11 mouse cellular contexts compared by ENCODE assay signal in the genomic region with DNA sequence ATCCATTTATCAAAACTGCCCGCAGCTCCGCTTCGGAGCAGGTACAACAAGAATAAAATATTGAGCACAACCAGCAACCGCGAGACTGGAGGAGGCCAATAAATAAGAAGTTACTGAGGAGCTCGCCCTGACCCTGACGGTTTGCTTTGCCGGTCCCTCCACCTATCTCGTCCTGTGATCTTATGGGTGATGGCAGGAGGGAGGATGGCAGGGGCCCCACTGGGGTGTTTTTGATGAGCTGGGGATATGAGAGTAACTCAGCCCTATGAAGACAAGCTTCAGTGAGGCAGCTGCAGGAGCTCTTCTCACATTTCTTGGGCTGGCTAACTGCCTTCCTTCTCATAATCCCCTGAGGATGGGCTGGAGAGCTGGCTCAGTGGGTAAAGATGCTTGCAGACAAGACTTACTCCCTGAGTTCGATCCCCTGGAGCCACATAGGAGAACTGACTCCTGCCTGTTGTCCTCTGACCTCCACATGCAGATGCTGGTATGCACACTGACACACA.
A peak's percentile ranks its signal among the peaks of the same experiment; 100 is the strongest.
DNase-seq lines count a peak whose midpoint lies in the region; ATAC-seq lines count a peak whose summit lies in the region.
"Had no signal": no experiment of that assay in that cellular context is flagged by ENCODE, and none has a peak within 500 bp of the region (broad histone marks: within the 10 kb centered on the region; RNA-seq: fewer than 3 reads in every experiment).

No protein-coding gene starts in this region.

- H3K4me2 ChIP-seq in forebrain, embryonic 14.5 days (ENCODE audit: low read length): no peak overlapping the region
- H3K4me2 ChIP-seq in kidney, embryonic 15.5 days: peak overlapping the region; percentile 34
- H3K4me2 ChIP-seq in stomach, embryonic 16.5 days (ENCODE audit: low read depth, low read length): peak overlapping the region; percentile 35; the same call in 1 of the 2 replicates

- no peak for ATAC-seq in forebrain, embryonic 14.5 days
- no peak for ATAC-seq in kidney, embryonic 15.5 days (replicated peaks; ENCODE audit: low FRiP score)
- ATAC-seq in stomach, embryonic 16.5 days (ENCODE audit: insufficient read depth, low FRiP score): no peak

- H3K4me3 ChIP-seq in forebrain, embryonic 14.5 days (ENCODE audit: low read depth, low read length): no peak overlapping the region
- no peak overlapping the region for H3K4me3 ChIP-seq in forebrain, embryonic 10.5 days
- no peak overlapping the region for H3K4me3 ChIP-seq in kidney, embryonic 15.5 days (replicated peaks)
- no peak overlapping the region for H3K4me3 ChIP-seq in stomach, embryonic 16.5 days (replicated peaks; ENCODE audit: low read length)
- H3K4me3 ChIP-seq: erythroblast, embryonic 14.5 days; myocyte had no signal

- no peaks in the 10 kb centered on the region for H3K27me3 ChIP-seq in forebrain, embryonic 14.5 days (replicated peaks; ENCODE audit: control insufficient read depth, insufficient read depth, low read length)
- 0 out of 2 replicates have a peak, but pooled peaks cover 4% of the 10 kb centered on the region for H3K27me3 ChIP-seq in forebrain, embryonic 10.5 days (ENCODE audit: poor library complexity, severe bottlenecking)
- H3K27me3 ChIP-seq in kidney, embryonic 15.5 days: 0 out of 2 replicates have a peak, but pooled peaks cover 3% of the 10 kb centered on the region
- H3K27me3 ChIP-seq in stomach, embryonic 16.5 days (ENCODE audit: control insufficient read depth, insufficient read depth, low read length): no peaks in the 10 kb centered on the region

- no peak overlapping the region for H3K9ac ChIP-seq in forebrain, embryonic 14.5 days (ENCODE audit: low read length)
- H3K9ac ChIP-seq in kidney, embryonic 15.5 days: no peak overlapping the region
- no peak overlapping the region for H3K9ac ChIP-seq in stomach, embryonic 16.5 days (ENCODE audit: low read length)

- H3K9me3 ChIP-seq in forebrain, embryonic 14.5 days (replicated peaks; ENCODE audit: control insufficient read depth, low read length): no peaks in the 10 kb centered on the region
- no peaks in the 10 kb centered on the region for H3K9me3 ChIP-seq in forebrain, embryonic 10.5 days
- no peaks in the 10 kb centered on the region for H3K9me3 ChIP-seq in kidney, embryonic 15.5 days (replicated peaks)
- H3K9me3 ChIP-seq in stomach, embryonic 16.5 days (replicated peaks; ENCODE audit: control insufficient read depth, low read length): no peaks in the 10 kb centered on the region

- peaks cover 17% of the 10 kb centered on the region for H3K4me1 ChIP-seq in forebrain, embryonic 14.5 days (ENCODE audit: control insufficient read depth, insufficient read depth, low read length)
- peaks cover 23% of the 10 kb centered on the region for H3K4me1 ChIP-seq in forebrain, embryonic 10.5 days
- H3K4me1 ChIP-seq in kidney, embryonic 15.5 days: peaks cover 24% of the 10 kb centered on the region
- peaks cover 7% of the 10 kb centered on the region; the same call in 1 of the 2 replicates for H3K4me1 ChIP-seq in stomach, embryonic 16.5 days (ENCODE audit: control insufficient read depth, insufficient read depth, low read length)

- no peak for DNase-seq in forebrain, embryonic 14.5 days (ENCODE audit: low spot score)
- no peak for DNase-seq in forebrain, embryonic 10.5 days (ENCODE audit: extremely low spot score, low spot score)
- DNase-seq in kidney, adult 18-20 months: no peak
- DNase-seq in thymus, postnatal 0 days (ENCODE audit: low spot score): peak; percentile 58
- no peak for DNase-seq in thymus, postnatal 10 days (ENCODE audit: low spot score in 2 of 2)
- DNase-seq in embryo, embryonic 11 days: no peak
- DNase-seq: cerebellum, adult 8-10 months had no signal

- H3K27ac ChIP-seq in forebrain, embryonic 14.5 days (ENCODE audit: low read depth, low read length): 0 out of 2 replicates have a peak overlapping the region, but pooled peaks have one; percentile 21
- H3K27ac ChIP-seq in forebrain, embryonic 10.5 days: no peak overlapping the region
- H3K27ac ChIP-seq in kidney, embryonic 15.5 days: peak overlapping the region; percentile 72
- peak overlapping the region; percentile 86 for H3K27ac ChIP-seq in stomach, embryonic 16.5 days (ENCODE audit: low read length)

- 82% methylated on average over 10 of the region's 10 CpGs for WGBS in forebrain, embryonic 14.5 days
- WGBS in forebrain, embryonic 10.5 days: 87% methylated on average over 10 of the region's 10 CpGs
- 36% methylated on average over 10 of the region's 10 CpGs for WGBS in kidney, embryonic 15.5 days
- WGBS in stomach, embryonic 16.5 days: 36% methylated on average over 10 of the region's 10 CpGs

- no peaks in the 10 kb centered on the region for H3K36me3 ChIP-seq in forebrain, embryonic 14.5 days (ENCODE audit: control insufficient read depth, insufficient read depth, low read length)
- no peaks in the 10 kb centered on the region for H3K36me3 ChIP-seq in forebrain, embryonic 10.5 days (replicated peaks)
- no peaks in the 10 kb centered on the region for H3K36me3 ChIP-seq in kidney, embryonic 15.5 days
- no peaks in the 10 kb centered on the region for H3K36me3 ChIP-seq in stomach, embryonic 16.5 days (ENCODE audit: control insufficient read depth, insufficient read depth, low read length)
